Mouse (Mus musculus): ENCODE measurements around the gene Tnfaip2.

DNA sequence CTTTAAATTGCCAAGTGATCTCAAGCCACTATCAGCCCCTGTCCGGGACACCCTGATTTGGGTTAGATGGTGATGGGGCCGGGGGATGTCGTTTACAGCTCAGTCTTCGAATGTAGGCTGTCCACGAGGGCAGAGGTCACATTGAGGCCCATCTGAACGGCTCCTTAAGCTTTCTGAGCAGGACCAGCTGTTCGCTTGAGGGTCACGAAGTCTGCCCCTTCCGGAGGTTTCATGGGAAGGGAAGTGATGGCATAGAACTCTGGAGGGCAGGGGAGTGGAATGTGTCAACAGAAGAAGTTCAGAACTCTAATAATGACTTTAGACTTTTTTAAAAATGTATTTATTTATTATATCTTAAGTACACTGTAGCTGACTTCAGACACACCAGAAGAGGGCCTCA, 17.7 kb upstream of the Tnfaip2 start:
- TF ChIP-seq CHD2 (IDR thresholded peaks at IDR 0.05; ENCODE audit: low read depth, low read length) (no peak), ZNF384 (IDR thresholded peaks at IDR 0.05; ENCODE audit: low read depth, low read length) (no peak), MAFK (IDR thresholded peaks at IDR 0.05; ENCODE audit: insufficient read depth, low read depth, low read length) (no peak), HCFC1 (IDR thresholded peaks at IDR 0.05; ENCODE audit: borderline replicate concordance, insufficient read depth, low read length) (no peak), ZC3H11A (IDR thresholded peaks at IDR 0.05; ENCODE audit: borderline replicate concordance, low read depth, low read length) (no peak)

All from ES-E14 (cell line).